Mouse (Mus musculus) liver, postnatal 0 days (tissue): ENCODE data around the gene Gm28051. TPM values are rescaled to one million over a fixed set of nuclear protein-coding genes. Genes with fewer than 3 reads are reported as not detected.
A peak's percentile ranks its signal among the peaks of the same experiment; 100 is the strongest.

ENCODE experiments used
- ATAC-seq: fragments of 200-750 bp; cut with Nextera tagmentation; 2 replicates; pipeline ENCODE4 v1.8.0; 2017; ENCODE audit warnings: mild to moderate bottlenecking, moderate library complexity
- DNase-seq: peaks from one replicate; pipeline ENCODE4 v3.0.0-alpha.2; 2016
- H3K27ac ChIP-seq: fragments of 300-500 bp; sonication (generic); 2 replicates; pipeline ENCODE4 v1.5.1; 2014; ENCODE audit warnings: antibody characterized with exemption, moderate library complexity, mild to moderate bottlenecking, low read depth
- H3K27me3 ChIP-seq: fragments of 300-500 bp; sonication (generic); 2 replicates; pipeline ENCODE4 v1.6.1; 2014; ENCODE audit warnings: low read length, control low read depth, mixed read lengths; ENCODE audit not compliant: insufficient read depth
- H3K36me3 ChIP-seq: fragments of 300-500 bp; sonication (generic); replicated peaks from 2 replicates; pipeline ENCODE4 v1.6.1; 2014; ENCODE audit warnings: mild to moderate bottlenecking, control low read depth, low read length, moderate library complexity, mixed read lengths; ENCODE audit not compliant: insufficient read depth
- H3K4me1 ChIP-seq: fragments of 300-500 bp; sonication (generic); 2 replicates; pipeline ENCODE4 v1.6.1; 2014; ENCODE audit warnings: antibody characterized with exemption, mild to moderate bottlenecking, control low read depth; ENCODE audit not compliant: insufficient read depth
- H3K4me2 ChIP-seq: fragments of 300-500 bp; sonication (generic); 2 replicates; pipeline ENCODE4 v1.6.1; 2014; ENCODE audit warnings: low read depth, mild to moderate bottlenecking, low read length, moderate library complexity, mixed read lengths
- H3K4me3 ChIP-seq: fragments of 300-500 bp; sonication (generic); 2 replicates; pipeline ENCODE4 v1.5.1; 2014; ENCODE audit warnings: low read depth, low read length
- H3K9ac ChIP-seq: fragments of 300-500 bp; sonication (generic); replicated peaks from 2 replicates; pipeline ENCODE4 v1.6.1; 2014; ENCODE audit warnings: mild to moderate bottlenecking, moderate library complexity
- H3K9me3 ChIP-seq: fragments of 300-500 bp; sonication (generic); 2 replicates; pipeline ENCODE4 v1.6.1; 2016; ENCODE audit warnings: mild to moderate bottlenecking, control low read depth, low read length, mixed read lengths
- CTCF ChIP-seq: sonication (generic); IDR thresholded peaks from 2 replicates; pipeline ENCODE4 v1.5.1; 2016; ENCODE audit warnings: antibody characterized with exemption, low read depth
- EP300 ChIP-seq: IDR thresholded peaks from 2 replicates; pipeline ENCODE4 v1.6.1; 2016; ENCODE audit warnings: antibody characterized with exemption, low read depth, mild to moderate bottlenecking
- WGBS: fragments of 180-500 bp; shearing (Covaris S2); extraction: QIAGEN DNeasy Blood & Tissue Kit; methylation state at CpG from one replicate; pipeline ENCODE4 v1.1.7; 2014; ENCODE audit not compliant: insufficient replicate concordance; 5-methylcytosine and 5-hydroxymethylcytosine counted together
- polyA plus RNA-seq: library from polyadenylated mRNA; unstranded; fragments of >200 nt; fragmentation: Nextera tagmentation; extraction: Ambion mirVana; gene quantifications from 2 replicates; pipeline ENCODE4 v1.2.1, GENCODE M21; 2015

The Gm28051 gene
- polyA plus RNA-seq, 1 experiment from 2014 or later, result not detected

GRCm38 (mm10) chr12:102683979-102684378 lies 73.6 kb downstream of the Gm28051 start:
- TF ChIP-seq CTCF (no peak), EP300 (no peak)
- H3K4me3 ChIP-seq, result no peak overlapping the region
- DNase-seq (no peak), ATAC-seq (no peak)
- H3K27ac ChIP-seq, result no peak overlapping the region
- H3K4me1 ChIP-seq, result peaks cover 21% of the 10 kb centered on the region
- no peaks in the 10 kb centered on the region for H3K27me3 ChIP-seq
- H3K9me3 ChIP-seq, result no peaks in the 10 kb centered on the region
- no peak overlapping the region for H3K9ac ChIP-seq
- WGBS, result 79% methylated on average over 5 of the region's 5 CpGs
- H3K4me2 ChIP-seq, result no peak overlapping the region
- H3K36me3 ChIP-seq, result no peaks in the 10 kb centered on the region; the same call in 1 of the 2 replicates

- H3K4me1 ChIP-seq, result peaks cover 21% of the 10 kb centered on the region
- DNase-seq (no peak), ATAC-seq (no peak)
- no peak overlapping the region for H3K27ac ChIP-seq
- H3K4me3 ChIP-seq, result no peak overlapping the region
- 75% methylated on average over 6 of the region's 6 CpGs for WGBS
- H3K27me3 ChIP-seq, result no peaks in the 10 kb centered on the region
- H3K9ac ChIP-seq, result no peak overlapping the region
- no peak for TF ChIP-seq CTCF
- no peak for TF ChIP-seq EP300
- H3K9me3 ChIP-seq, result no peaks in the 10 kb centered on the region
- H3K4me2 ChIP-seq, result no peak overlapping the region
- no peaks in the 10 kb centered on the region; the same call in 1 of the 2 replicates for H3K36me3 ChIP-seq
Observed at GRCm38 (mm10) chr12:102683438-102683837, 74.1 kb downstream of the Gm28051 start.

GRCm38 (mm10) chr12:102682722-102683299 lies 74.8 kb downstream of the Gm28051 start:
- no peak for DNase-seq
- TF ChIP-seq EP300 (no peak), CTCF (no peak)
- peaks cover 21% of the 10 kb centered on the region for H3K4me1 ChIP-seq
- no peaks in the 10 kb centered on the region for H3K9me3 ChIP-seq
- H3K4me2 ChIP-seq, result no peak overlapping the region
- H3K27me3 ChIP-seq, result no peaks in the 10 kb centered on the region
- WGBS, result 72% methylated on average over 7 of the region's 7 CpGs
- H3K36me3 ChIP-seq, result no peaks in the 10 kb centered on the region; the same call in 1 of the 2 replicates
- no peak for ATAC-seq
- no peak overlapping the region for H3K4me3 ChIP-seq
- H3K9ac ChIP-seq, result no peak overlapping the region
- H3K27ac ChIP-seq, result no peak overlapping the region

GRCm38 (mm10) chr12:102682085-102682484 lies 75.5 kb downstream of the Gm28051 start:
- Histone ChIP-seq H3K4me3 (no peak overlapping the region), H3K27ac (no peak overlapping the region)

GRCm38 (mm10) chr12:102681590-102681989 lies 76.0 kb downstream of the Gm28051 start:
- Histone ChIP-seq H3K4me3 (no peak overlapping the region), H3K4me2 (no peak overlapping the region), H3K27ac (no peak overlapping the region), H3K4me1 (peaks cover 21% of the 10 kb centered on the region), H3K9ac (no peak overlapping the region), H3K27me3 (no peaks in the 10 kb centered on the region), H3K36me3 (no peaks in the 10 kb centered on the region; the same call in 1 of the 2 replicates), H3K9me3 (no peaks in the 10 kb centered on the region)
- DNase-seq, result peak; percentile 63
- WGBS, result 61% methylated on average over 7 of the region's 7 CpGs
- TF ChIP-seq EP300 (no peak), CTCF (peak; percentile 60)
- ATAC-seq, result no peak

More at GRCm38 (mm10) chr12:102682085-102682484, 75.5 kb downstream of the Gm28051 start:
- DNase-seq (no peak), ATAC-seq (no peak)
- Histone ChIP-seq H3K4me1 (peaks cover 21% of the 10 kb centered on the region), H3K36me3 (no peaks in the 10 kb centered on the region; the same call in 1 of the 2 replicates), H3K4me2 (no peak overlapping the region), H3K9me3 (no peaks in the 10 kb centered on the region), H3K9ac (no peak overlapping the region), H3K27me3 (no peaks in the 10 kb centered on the region)
- WGBS, result 55% methylated on average over 5 of the region's 5 CpGs
- no peak for TF ChIP-seq EP300
- no peak for TF ChIP-seq CTCF

- DNase-seq, result no peak
- WGBS, result 69% methylated on average over 6 of the region's 6 CpGs
- TF ChIP-seq CTCF, result no peak
- TF ChIP-seq EP300, result no peak
- no peak for ATAC-seq
- no peak overlapping the region for H3K27ac ChIP-seq
- no peaks in the 10 kb centered on the region for H3K9me3 ChIP-seq
- H3K4me1 ChIP-seq, result peaks cover 8% of the 10 kb centered on the region; the same call in 1 of the 2 replicates
- H3K4me2 ChIP-seq, result no peak overlapping the region
- no peaks in the 10 kb centered on the region for H3K27me3 ChIP-seq
- H3K36me3 ChIP-seq, result peaks cover 6% of the 10 kb centered on the region; the same call in 1 of the 2 replicates
- no peak overlapping the region for H3K9ac ChIP-seq
- no peak overlapping the region for H3K4me3 ChIP-seq
Observed at GRCm38 (mm10) chr12:102678820-102679219, 78.7 kb downstream of the Gm28051 start.
